Mouse (Mus musculus): Measurements from ENCODE around the gene Gm10188. TPM values are rescaled to one million over a fixed set of nuclear protein-coding genes. Genes with fewer than 3 reads are reported as not detected.
A peak's percentile ranks its signal among the peaks of the same experiment; 100 is the strongest.

The Gm10188 gene
- polyA plus RNA-seq, 1 experiment from 2014 or later, result not detected

DNA sequence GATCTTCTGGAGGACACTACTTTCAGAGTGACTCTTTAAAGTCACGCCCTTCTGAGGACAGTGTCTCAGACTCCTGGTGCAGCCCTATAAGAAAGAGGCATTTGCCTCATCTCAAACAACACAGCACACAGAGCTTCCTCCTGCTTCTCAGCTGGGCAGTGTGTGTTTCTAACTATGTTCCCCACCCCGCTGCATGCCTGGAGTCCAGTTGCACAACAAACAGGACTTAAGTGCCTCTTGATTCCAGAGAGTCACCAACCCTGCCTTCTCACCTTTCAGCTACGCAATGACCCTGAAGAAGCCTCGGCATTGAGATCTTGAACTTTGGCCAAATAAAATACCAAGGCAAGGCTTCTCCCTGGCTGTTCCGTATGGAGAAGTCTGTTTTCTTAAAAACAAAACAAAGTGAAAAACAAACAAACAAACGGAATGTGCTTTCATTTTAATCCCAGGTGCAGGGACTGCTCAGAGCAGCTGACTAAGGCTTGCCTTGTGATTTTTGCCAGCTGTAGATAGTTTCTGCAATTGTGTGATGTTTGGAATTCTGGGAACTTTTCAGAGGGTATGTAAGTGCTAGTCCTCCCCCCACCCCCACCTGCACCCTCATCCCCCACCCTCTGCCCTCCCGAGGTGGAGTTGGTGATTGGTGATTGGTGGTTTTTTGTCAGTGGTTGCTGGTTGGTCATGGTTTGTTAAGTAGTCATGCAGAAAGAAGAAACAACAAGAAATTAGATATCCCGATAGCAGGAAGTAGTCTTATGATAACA is 37.4 kb upstream of the Gm10188 start:
- TF ChIP-seq CTCF (IDR thresholded peaks at IDR 0.05; ENCODE audit: low read depth), result no peak
- TF ChIP-seq EP300 (optimal IDR thresholded peaks at IDR 0.05), result no peak
- no peaks in the 10 kb centered on the region for H3K36me3 ChIP-seq (ENCODE audit: control insufficient read depth, insufficient read depth, low read length)
- H3K4me3 ChIP-seq (ENCODE audit: low read depth, low read length), result no peak overlapping the region
- no peak overlapping the region for H3K9ac ChIP-seq (ENCODE audit: low read length)
- 47% methylated on average over 8 of the region's 8 CpGs for WGBS
- DNase-seq (ENCODE audit: low spot score) (no peak), ATAC-seq (ENCODE audit: low FRiP score, low TSS enrichment) (no peak)
- no peaks in the 10 kb centered on the region for H3K9me3 ChIP-seq (ENCODE audit: control insufficient read depth, low read length)
- no peaks in the 10 kb centered on the region for H3K27me3 ChIP-seq (ENCODE audit: control insufficient read depth, insufficient read depth, low read length)
- H3K4me1 ChIP-seq (replicated peaks; ENCODE audit: control insufficient read depth, insufficient read depth), result no peaks in the 10 kb centered on the region
- no peak overlapping the region for H3K4me2 ChIP-seq (replicated peaks; ENCODE audit: low read depth)
- H3K27ac ChIP-seq (replicated peaks), result no peak overlapping the region

DNA sequence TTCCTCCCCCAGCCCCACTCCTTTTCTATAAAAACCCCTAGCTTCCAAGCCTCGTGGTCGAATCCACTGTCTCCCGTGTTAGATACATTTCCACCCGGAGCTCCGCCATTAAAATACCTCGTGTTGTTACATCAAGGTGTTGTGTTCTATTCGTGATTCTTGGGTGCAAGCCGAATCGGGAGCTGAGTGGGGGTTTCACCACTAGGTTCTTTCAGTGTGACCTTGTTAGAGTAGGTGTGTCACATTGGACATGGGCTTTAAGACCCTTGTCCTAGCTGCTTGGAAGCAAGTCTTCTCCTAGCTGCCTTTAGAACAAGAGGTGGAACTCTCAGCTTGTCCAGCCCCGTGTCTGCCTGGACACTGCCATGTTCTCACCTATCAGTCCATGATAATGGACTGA is 36.4 kb upstream of the Gm10188 start:
- WGBS, result 88% methylated on average over 10 of the region's 10 CpGs
- H3K4me1 ChIP-seq (replicated peaks; ENCODE audit: control insufficient read depth, insufficient read depth), result no peaks in the 10 kb centered on the region
- no peak overlapping the region for H3K4me3 ChIP-seq (ENCODE audit: low read depth, low read length)
- no peak overlapping the region for H3K9ac ChIP-seq (ENCODE audit: low read length)
- no peak overlapping the region for H3K4me2 ChIP-seq (replicated peaks; ENCODE audit: low read depth)
- no peak for ATAC-seq (ENCODE audit: low FRiP score, low TSS enrichment)
- no peak overlapping the region for H3K27ac ChIP-seq (replicated peaks)
- no peaks in the 10 kb centered on the region for H3K27me3 ChIP-seq (ENCODE audit: control insufficient read depth, insufficient read depth, low read length)
- no peak for TF ChIP-seq CTCF (IDR thresholded peaks at IDR 0.05; ENCODE audit: low read depth)
- no peak for TF ChIP-seq EP300 (optimal IDR thresholded peaks at IDR 0.05)
- no peaks in the 10 kb centered on the region for H3K9me3 ChIP-seq (ENCODE audit: control insufficient read depth, low read length)
- no peaks in the 10 kb centered on the region for H3K36me3 ChIP-seq (ENCODE audit: control insufficient read depth, insufficient read depth, low read length)
- no peak for DNase-seq (ENCODE audit: low spot score)

DNA sequence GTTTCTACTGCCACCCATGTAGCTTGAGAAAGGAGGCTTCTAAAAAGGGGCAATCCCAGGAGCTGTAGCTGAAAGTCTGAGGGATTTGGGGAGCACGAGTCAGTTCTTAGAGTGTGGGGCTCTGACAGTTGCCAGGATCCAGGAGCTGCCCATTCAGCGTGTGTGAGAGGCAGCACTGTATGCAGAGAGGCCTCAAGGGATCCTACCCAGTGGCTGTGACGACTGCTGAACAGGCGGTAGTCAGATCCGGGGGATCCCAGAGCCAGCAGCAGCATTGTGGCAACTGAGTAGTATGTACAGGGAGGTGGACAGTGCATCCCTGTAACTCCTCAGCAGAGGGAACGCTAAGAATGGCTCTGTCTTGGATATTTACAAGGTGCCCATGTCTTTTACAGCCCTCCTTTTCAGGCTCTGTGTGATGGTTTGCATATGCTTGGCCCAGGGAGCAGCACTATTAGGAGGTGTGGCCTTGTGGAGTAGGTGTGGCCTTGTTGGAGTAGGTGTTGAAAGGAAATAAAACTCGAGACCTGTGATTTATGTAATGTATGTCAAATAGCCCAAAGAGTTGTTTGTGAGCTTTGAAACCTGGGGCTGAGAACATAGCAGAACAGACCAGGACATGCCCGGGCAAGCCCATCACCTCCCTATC is 35.8 kb upstream of the Gm10188 start:
- TF ChIP-seq CTCF (IDR thresholded peaks at IDR 0.05; ENCODE audit: low read depth) (no peak), EP300 (optimal IDR thresholded peaks at IDR 0.05) (no peak)
- no peak overlapping the region for H3K4me3 ChIP-seq (ENCODE audit: low read depth, low read length)
- no peak overlapping the region for H3K4me2 ChIP-seq (replicated peaks; ENCODE audit: low read depth)
- H3K27ac ChIP-seq (replicated peaks), result no peak overlapping the region
- 70% methylated on average over 8 of the region's 8 CpGs for WGBS
- H3K4me1 ChIP-seq (replicated peaks; ENCODE audit: control insufficient read depth, insufficient read depth), result no peaks in the 10 kb centered on the region
- H3K36me3 ChIP-seq (ENCODE audit: control insufficient read depth, insufficient read depth, low read length), result no peaks in the 10 kb centered on the region
- H3K9me3 ChIP-seq (ENCODE audit: control insufficient read depth, low read length), result no peaks in the 10 kb centered on the region
- H3K27me3 ChIP-seq (ENCODE audit: control insufficient read depth, insufficient read depth, low read length), result no peaks in the 10 kb centered on the region
- H3K9ac ChIP-seq (ENCODE audit: low read length), result no peak overlapping the region
- DNase-seq (ENCODE audit: low spot score), result no peak
- no peak for ATAC-seq (ENCODE audit: low FRiP score, low TSS enrichment)

DNA sequence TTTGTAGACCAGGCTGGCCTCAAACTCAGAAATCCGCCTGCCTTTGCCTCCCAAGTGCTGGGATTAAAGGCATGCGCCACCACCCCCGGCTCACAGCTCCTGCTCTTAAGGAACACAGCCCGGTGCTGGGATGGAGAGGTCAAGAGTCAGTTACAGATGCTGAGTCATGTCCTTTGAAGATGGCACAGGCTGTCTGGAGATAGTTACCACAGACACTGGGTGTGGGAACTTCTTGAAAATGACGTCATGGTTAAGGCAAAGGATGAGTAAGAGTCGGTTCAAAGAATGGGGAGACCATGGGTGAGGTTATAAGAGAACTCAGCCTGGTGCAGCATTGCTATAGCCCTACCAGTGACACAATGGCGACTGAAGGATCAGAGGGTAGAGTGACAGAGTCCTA is 35.0 kb upstream of the Gm10188 start:
- DNase-seq (ENCODE audit: low spot score), result no peak
- Histone ChIP-seq H3K27me3 (ENCODE audit: control insufficient read depth, insufficient read depth, low read length) (no peaks in the 10 kb centered on the region), H3K9me3 (ENCODE audit: control insufficient read depth, low read length) (no peaks in the 10 kb centered on the region), H3K9ac (ENCODE audit: low read length) (no peak overlapping the region), H3K4me1 (replicated peaks; ENCODE audit: control insufficient read depth, insufficient read depth) (no peaks in the 10 kb centered on the region), H3K36me3 (ENCODE audit: control insufficient read depth, insufficient read depth, low read length) (no peaks in the 10 kb centered on the region), H3K27ac (replicated peaks) (no peak overlapping the region), H3K4me2 (replicated peaks; ENCODE audit: low read depth) (no peak overlapping the region), H3K4me3 (ENCODE audit: low read depth, low read length) (no peak overlapping the region)
- WGBS, result 61% methylated on average over 7 of the region's 7 CpGs
- no peak; the same call in 1 of the 2 replicates for ATAC-seq (ENCODE audit: low FRiP score, low TSS enrichment)
- TF ChIP-seq EP300 (optimal IDR thresholded peaks at IDR 0.05), result no peak
- no peak for TF ChIP-seq CTCF (IDR thresholded peaks at IDR 0.05; ENCODE audit: low read depth)

DNA sequence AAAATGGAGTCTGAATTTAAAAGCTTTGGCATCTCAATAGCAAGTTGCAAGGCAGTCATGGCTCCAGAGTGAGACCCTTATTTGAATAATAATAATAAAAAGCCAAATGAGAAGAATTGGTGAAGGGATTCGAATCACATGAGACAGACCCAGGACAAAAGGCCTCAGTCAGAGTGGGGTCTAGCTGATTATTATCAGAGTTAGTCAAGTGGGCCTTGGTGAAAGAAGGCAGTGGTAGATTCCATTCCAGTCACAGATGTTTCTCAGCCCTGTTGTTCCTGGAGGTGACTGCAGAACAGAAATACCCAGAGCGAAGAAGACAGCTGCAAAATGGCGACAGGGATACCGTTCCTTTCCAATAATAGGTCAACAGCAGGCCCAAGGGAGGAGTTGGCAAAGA is 34.1 kb upstream of the Gm10188 start:
- Histone ChIP-seq H3K4me3 (ENCODE audit: low read depth, low read length) (no peak overlapping the region), H3K4me1 (replicated peaks; ENCODE audit: control insufficient read depth, insufficient read depth) (no peaks in the 10 kb centered on the region), H3K27me3 (ENCODE audit: control insufficient read depth, insufficient read depth, low read length) (no peaks in the 10 kb centered on the region), H3K27ac (replicated peaks) (no peak overlapping the region), H3K36me3 (ENCODE audit: control insufficient read depth, insufficient read depth, low read length) (no peaks in the 10 kb centered on the region), H3K9me3 (ENCODE audit: control insufficient read depth, low read length) (no peaks in the 10 kb centered on the region), H3K9ac (ENCODE audit: low read length) (no peak overlapping the region), H3K4me2 (replicated peaks; ENCODE audit: low read depth) (no peak overlapping the region)
- DNase-seq (ENCODE audit: low spot score) (no peak), ATAC-seq (ENCODE audit: low FRiP score, low TSS enrichment) (no peak)
- WGBS, result 83% methylated on average over 4 of the region's 4 CpGs
- TF ChIP-seq CTCF (IDR thresholded peaks at IDR 0.05; ENCODE audit: low read depth) (no peak), EP300 (optimal IDR thresholded peaks at IDR 0.05) (no peak)

DNA sequence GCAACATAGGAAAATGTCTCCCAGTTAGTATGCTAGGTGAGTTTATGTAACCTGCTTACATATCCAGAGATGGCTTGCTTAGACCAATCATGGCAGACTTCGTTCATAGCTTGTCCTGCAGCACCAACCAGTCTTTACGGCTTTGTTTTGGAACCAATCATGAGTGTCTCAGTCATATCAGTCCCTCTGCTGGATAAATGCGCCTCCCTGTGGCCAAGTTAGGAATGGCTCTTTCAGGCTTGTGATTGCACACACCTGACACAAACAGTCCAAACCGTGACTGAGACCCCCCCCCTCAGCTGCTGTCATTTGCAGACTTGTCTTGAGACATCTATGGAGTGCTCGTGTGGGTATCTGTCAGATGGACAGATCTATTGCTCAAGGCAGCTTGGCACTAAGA is 31.5 kb upstream of the Gm10188 start:
- WGBS, result 60% methylated on average over 5 of the region's 5 CpGs
- H3K4me1 ChIP-seq (replicated peaks; ENCODE audit: control insufficient read depth, insufficient read depth), result no peaks in the 10 kb centered on the region
- H3K27ac ChIP-seq (replicated peaks), result no peak overlapping the region
- DNase-seq (ENCODE audit: low spot score), result peak; percentile 24
- H3K27me3 ChIP-seq (ENCODE audit: control insufficient read depth, insufficient read depth, low read length), result no peaks in the 10 kb centered on the region
- H3K4me2 ChIP-seq (replicated peaks; ENCODE audit: low read depth), result no peak overlapping the region
- TF ChIP-seq CTCF (IDR thresholded peaks at IDR 0.05; ENCODE audit: low read depth) (peak; percentile 55), EP300 (optimal IDR thresholded peaks at IDR 0.05) (no peak)
- H3K36me3 ChIP-seq (ENCODE audit: control insufficient read depth, insufficient read depth, low read length), result no peaks in the 10 kb centered on the region
- no peak overlapping the region for H3K4me3 ChIP-seq (ENCODE audit: low read depth, low read length)
- H3K9me3 ChIP-seq (ENCODE audit: control insufficient read depth, low read length), result no peaks in the 10 kb centered on the region
- ATAC-seq (ENCODE audit: low FRiP score, low TSS enrichment), result no peak
- H3K9ac ChIP-seq (ENCODE audit: low read length), result no peak overlapping the region
